Mouse (Mus musculus) midbrain, embryonic 11.5 days (tissue): ENCODE measurements around the gene Stk17b. TPM values are rescaled to one million over a fixed set of nuclear protein-coding genes. Genes with fewer than 3 reads are reported as not detected.
A peak's percentile ranks its signal among the peaks of the same experiment; 100 is the strongest.
"Not testable (repeated sequence)": the region's sequence is repeated elsewhere in the genome, so short reads cannot be mapped to it uniquely, and the experiment has no call there.

Experiments used
- ATAC-seq: fragments of 200-750 bp; cut with Nextera tagmentation; 2 replicates; pipeline ENCODE4 v1.8.0; 2017; ENCODE audit warnings: moderate TSS enrichment, moderate library complexity; ENCODE audit not compliant: low FRiP score
- DNase-seq: peaks from one replicate; pipeline ENCODE4 v3.0.0; 2015; ENCODE audit warnings: low spot score; ENCODE audit errors: missing footprints
- H3K27ac ChIP-seq: fragments of 300-500 bp; sonication (generic); 2 replicates; pipeline ENCODE4 v1.5.1; 2014; ENCODE audit warnings: low read depth, low read length
- H3K27me3 ChIP-seq: fragments of 300-500 bp; sonication (generic); 2 replicates; pipeline ENCODE4 v1.6.1; 2014; ENCODE audit warnings: mild to moderate bottlenecking, low read length, moderate library complexity, mixed read lengths; ENCODE audit not compliant: control insufficient read depth, insufficient read depth
- H3K36me3 ChIP-seq: fragments of 300-500 bp; sonication (generic); 2 replicates; pipeline ENCODE4 v1.6.1; 2014; ENCODE audit warnings: mild to moderate bottlenecking, low read length, moderate library complexity, mixed read lengths; ENCODE audit not compliant: control insufficient read depth, insufficient read depth
- H3K4me1 ChIP-seq: fragments of 300-500 bp; sonication (generic); 2 replicates; pipeline ENCODE4 v1.6.1; 2014; ENCODE audit warnings: low read length; ENCODE audit not compliant: control insufficient read depth, insufficient read depth
- H3K4me2 ChIP-seq: fragments of 300-500 bp; sonication (generic); 2 replicates; pipeline ENCODE4 v1.6.1; 2014; ENCODE audit warnings: mild to moderate bottlenecking, moderate library complexity
- H3K4me3 ChIP-seq: fragments of 300-500 bp; sonication (generic); 2 replicates; pipeline ENCODE4 v1.5.1; 2014; ENCODE audit warnings: low read depth, low read length
- H3K9ac ChIP-seq: fragments of 300-500 bp; sonication (generic); 2 replicates; pipeline ENCODE4 v1.6.1; 2014; ENCODE audit warnings: low read length
- H3K9me3 ChIP-seq: fragments of 300-500 bp; sonication (generic); 2 replicates; pipeline ENCODE4 v1.6.1; 2016; ENCODE audit warnings: low read length; ENCODE audit not compliant: control insufficient read depth
- WGBS: fragments of 180-500 bp; shearing (Covaris S2); extraction: QIAGEN DNeasy Blood & Tissue Kit; methylation state at CpG from one replicate; pipeline ENCODE4 v1.1.7; 2014; 5-methylcytosine and 5-hydroxymethylcytosine counted together
- polyA plus RNA-seq: library from polyadenylated mRNA; unstranded; fragments of >200 nt; fragmentation: Nextera tagmentation; extraction: Ambion mirVana; gene quantifications from 2 replicates; pipeline ENCODE4 v1.2.1, GENCODE M21; 2014

The Stk17b gene
- polyA plus RNA-seq, 1 experiment from 2014 or later: 10.0 TPM

GRCm38 (mm10) chr1:53749881-53750385 is 35.1 kb downstream of the Stk17b start:
- not testable (repeated sequence) for H3K4me1 ChIP-seq, ATAC-seq, H3K27ac ChIP-seq, H3K9me3 ChIP-seq, H3K4me2 ChIP-seq, H3K27me3 ChIP-seq, DNase-seq, H3K36me3 ChIP-seq, H3K9ac ChIP-seq, H3K4me3 ChIP-seq
- WGBS: 45% methylated on average over 1 of the region's 1 CpGs

DNA sequence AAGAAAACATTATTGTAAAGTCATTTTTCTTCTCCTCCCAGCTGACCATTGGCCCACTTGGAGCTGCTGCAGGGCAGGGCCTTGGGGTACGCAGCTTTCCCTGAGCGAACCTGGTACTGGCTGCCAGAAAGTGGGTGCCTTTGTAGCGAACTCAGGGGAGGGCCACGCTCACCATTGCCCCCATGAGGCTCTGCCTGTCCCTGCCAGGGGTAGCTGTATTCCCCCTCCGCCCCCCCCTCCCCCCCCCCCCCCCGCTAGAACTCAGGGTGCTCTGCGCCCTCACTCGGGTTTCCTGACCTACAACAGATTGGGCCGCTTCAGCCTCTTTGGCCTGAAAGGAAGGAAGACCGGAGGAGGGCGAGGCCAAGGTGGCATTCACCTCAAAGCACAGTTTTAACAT is 36.5 kb downstream of the Stk17b start:
- H3K27ac ChIP-seq: no peak overlapping the region
- no peaks in the 10 kb centered on the region for H3K9me3 ChIP-seq
- no peaks in the 10 kb centered on the region for H3K4me1 ChIP-seq
- no peak overlapping the region for H3K4me2 ChIP-seq
- H3K9ac ChIP-seq: no peak overlapping the region
- no peaks in the 10 kb centered on the region for H3K27me3 ChIP-seq
- no peaks in the 10 kb centered on the region for H3K36me3 ChIP-seq
- 33% methylated on average over 7 of the region's 11 CpGs for WGBS
- ATAC-seq: no peak; the same call in 1 of the 2 replicates
- no peak overlapping the region for H3K4me3 ChIP-seq
- DNase-seq: no peak

DNA sequence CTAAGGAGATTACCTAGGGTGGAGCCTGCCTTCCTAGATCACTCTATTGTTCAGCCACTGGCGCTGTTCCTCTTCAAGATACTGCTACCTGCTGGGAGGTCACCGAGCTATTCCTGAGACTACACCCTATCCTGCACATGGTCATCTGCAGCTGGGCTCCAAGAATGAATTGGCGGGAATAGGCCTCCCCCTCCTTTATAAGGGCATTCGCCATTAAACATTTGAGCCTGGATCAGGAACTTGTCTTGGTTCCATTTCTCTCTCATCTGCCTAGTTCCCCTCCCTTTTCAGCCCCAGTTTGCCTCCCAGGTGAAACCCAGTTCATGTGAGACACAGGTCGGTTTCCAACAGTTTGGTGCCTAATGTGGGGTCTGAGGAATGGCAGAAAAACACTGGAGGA is 39.0 kb downstream of the Stk17b start:
- no peaks in the 10 kb centered on the region for H3K36me3 ChIP-seq
- 52% methylated on average over 5 of the region's 5 CpGs for WGBS
- H3K9ac ChIP-seq: no peak overlapping the region
- H3K4me3 ChIP-seq: no peak overlapping the region
- no peaks in the 10 kb centered on the region for H3K4me1 ChIP-seq
- H3K9me3 ChIP-seq: no peaks in the 10 kb centered on the region
- H3K27ac ChIP-seq: no peak overlapping the region
- no peak for DNase-seq
- ATAC-seq: no peak
- H3K27me3 ChIP-seq: no peaks in the 10 kb centered on the region
- H3K4me2 ChIP-seq: no peak overlapping the region

DNA sequence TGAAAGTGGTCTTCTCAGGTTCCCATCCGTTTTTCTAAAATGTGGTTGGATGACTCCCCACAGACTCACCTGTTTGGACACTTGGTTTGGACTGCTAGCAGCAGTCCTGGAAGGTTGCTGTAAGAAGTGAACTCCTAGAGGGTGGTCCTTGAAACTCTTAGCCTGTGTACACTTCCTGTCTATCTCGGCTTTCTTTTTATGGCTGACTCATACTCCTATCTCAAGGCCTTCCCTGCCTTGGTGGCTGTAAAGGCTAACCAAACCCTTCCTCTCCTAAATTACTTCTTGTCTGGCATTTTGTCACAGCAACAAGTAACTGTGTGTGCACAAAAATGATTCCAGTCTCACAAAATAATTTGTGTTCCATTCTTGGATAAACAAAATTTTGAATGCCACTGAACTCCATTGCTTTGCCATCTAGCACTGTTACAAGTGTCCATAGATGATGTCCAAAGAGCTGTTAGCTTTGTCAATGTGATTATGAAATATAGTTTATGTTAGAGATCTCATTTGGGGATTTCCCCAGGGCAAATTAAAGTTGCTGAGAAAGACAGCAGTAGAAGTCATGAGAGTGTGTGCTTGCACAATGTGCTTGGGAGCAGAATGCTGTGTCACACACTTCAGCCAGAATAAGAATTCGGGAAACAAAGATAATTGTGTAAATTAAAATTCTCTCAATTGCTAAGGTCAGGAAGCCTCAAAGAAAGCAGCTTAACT is 43.1 kb downstream of the Stk17b start:
- ATAC-seq (no peak), DNase-seq (no peak)

GRCm38 (mm10) chr1:53740777-53741336 is 44.2 kb downstream of the Stk17b start:
- no peak overlapping the region for H3K4me2 ChIP-seq
- no peaks in the 10 kb centered on the region for H3K36me3 ChIP-seq
- DNase-seq (no peak), ATAC-seq (0 out of 2 replicates have a peak, but pooled peaks have one; percentile 33)
- no peaks in the 10 kb centered on the region for H3K27me3 ChIP-seq
- no peak overlapping the region for H3K4me3 ChIP-seq
- WGBS: 80% methylated on average over 4 of the region's 4 CpGs
- H3K9ac ChIP-seq: no peak overlapping the region
- H3K4me1 ChIP-seq: no peaks in the 10 kb centered on the region
- no peaks in the 10 kb centered on the region for H3K9me3 ChIP-seq
- H3K27ac ChIP-seq: no peak overlapping the region

More for the DNA sequence above, 43.1 kb downstream of the Stk17b start:
- Histone ChIP-seq H3K4me1 (no peaks in the 10 kb centered on the region), H3K4me3 (no peak overlapping the region), H3K9ac (no peak overlapping the region), H3K27me3 (no peaks in the 10 kb centered on the region), H3K9me3 (no peaks in the 10 kb centered on the region), H3K36me3 (no peaks in the 10 kb centered on the region), H3K4me2 (no peak overlapping the region), H3K27ac (no peak overlapping the region)
- 82% methylated on average over 3 of the region's 3 CpGs for WGBS

- not testable (repeated sequence) for H3K36me3 ChIP-seq, H3K9me3 ChIP-seq, DNase-seq, H3K4me3 ChIP-seq, H3K4me2 ChIP-seq, H3K27ac ChIP-seq, H3K9ac ChIP-seq, H3K27me3 ChIP-seq, H3K4me1 ChIP-seq
- 63% methylated on average over 3 of the region's 4 CpGs for WGBS
- ATAC-seq: peak; percentile 68; the same call in 1 of the 2 replicates
Measured at GRCm38 (mm10) chr1:53740077-53740776, 44.8 kb downstream of the Stk17b start.

GRCm38 (mm10) chr1:53736583-53736982 is 48.4 kb downstream of the Stk17b start:
- H3K9me3 ChIP-seq: no peaks in the 10 kb centered on the region
- no peaks in the 10 kb centered on the region for H3K27me3 ChIP-seq
- no peaks in the 10 kb centered on the region for H3K36me3 ChIP-seq
- DNase-seq: no peak
- H3K9ac ChIP-seq: no peak overlapping the region
- no peak overlapping the region for H3K27ac ChIP-seq
- no peak overlapping the region for H3K4me2 ChIP-seq
- ATAC-seq: no peak
- WGBS: 92% methylated on average over 3 of the region's 3 CpGs
- H3K4me3 ChIP-seq: no peak overlapping the region
- no peaks in the 10 kb centered on the region for H3K4me1 ChIP-seq

- Histone ChIP-seq H3K9ac (no peak overlapping the region), H3K27ac (no peak overlapping the region), H3K4me2 (no peak overlapping the region), H3K27me3 (no peaks in the 10 kb centered on the region), H3K36me3 (no peaks in the 10 kb centered on the region), H3K4me1 (no peaks in the 10 kb centered on the region), H3K9me3 (no peaks in the 10 kb centered on the region), H3K4me3 (no peak overlapping the region)
- WGBS: 74% methylated on average over 5 of the region's 5 CpGs
- ATAC-seq (no peak), DNase-seq (no peak)
Measured at GRCm38 (mm10) chr1:53728489-53729225, 56.4 kb downstream of the Stk17b start.
